Mouse (Mus musculus): ENCODE data around the gene Pnkp.

Gene Pnkp

DNA sequence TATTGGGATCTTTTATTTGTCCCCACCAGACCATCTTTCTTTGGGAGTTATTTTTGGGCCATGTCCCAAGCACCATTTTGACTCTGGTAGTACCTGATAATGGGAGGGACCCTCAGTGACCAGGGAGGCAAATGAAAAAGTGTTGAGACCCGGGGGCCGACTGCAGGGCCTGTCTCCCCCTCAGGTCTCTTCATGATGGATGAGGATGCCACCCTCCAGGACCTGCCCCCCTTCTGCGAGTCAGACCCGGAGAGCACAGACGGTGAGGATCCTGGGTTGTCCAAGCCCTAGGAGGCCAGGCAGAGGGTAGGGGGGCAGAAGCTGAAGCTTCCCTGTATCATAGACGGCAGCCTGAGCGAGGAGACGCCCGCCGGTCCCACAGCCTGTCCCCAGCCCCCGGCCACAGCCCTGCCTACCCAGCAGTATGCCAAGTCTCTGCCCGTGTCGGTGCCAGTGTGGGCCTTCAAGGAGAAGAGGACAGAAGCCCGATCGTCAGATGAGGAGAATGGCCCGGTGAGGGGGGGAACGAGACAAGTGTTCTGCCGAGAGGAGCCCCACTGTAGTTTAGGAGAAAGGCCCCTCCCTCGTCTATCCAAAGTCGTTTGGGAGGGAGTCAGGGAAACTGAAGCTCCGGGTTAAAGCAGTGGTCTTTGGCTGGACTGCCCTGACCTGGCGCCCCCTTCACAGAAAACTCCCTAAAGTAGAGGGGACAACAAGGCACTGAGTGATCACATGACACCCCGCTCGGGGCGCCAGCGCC is 3.2 kb upstream of the Pnkp start:
- peak in 1 of 2 experiments; percentile 41 for DNase-seq

DNA sequence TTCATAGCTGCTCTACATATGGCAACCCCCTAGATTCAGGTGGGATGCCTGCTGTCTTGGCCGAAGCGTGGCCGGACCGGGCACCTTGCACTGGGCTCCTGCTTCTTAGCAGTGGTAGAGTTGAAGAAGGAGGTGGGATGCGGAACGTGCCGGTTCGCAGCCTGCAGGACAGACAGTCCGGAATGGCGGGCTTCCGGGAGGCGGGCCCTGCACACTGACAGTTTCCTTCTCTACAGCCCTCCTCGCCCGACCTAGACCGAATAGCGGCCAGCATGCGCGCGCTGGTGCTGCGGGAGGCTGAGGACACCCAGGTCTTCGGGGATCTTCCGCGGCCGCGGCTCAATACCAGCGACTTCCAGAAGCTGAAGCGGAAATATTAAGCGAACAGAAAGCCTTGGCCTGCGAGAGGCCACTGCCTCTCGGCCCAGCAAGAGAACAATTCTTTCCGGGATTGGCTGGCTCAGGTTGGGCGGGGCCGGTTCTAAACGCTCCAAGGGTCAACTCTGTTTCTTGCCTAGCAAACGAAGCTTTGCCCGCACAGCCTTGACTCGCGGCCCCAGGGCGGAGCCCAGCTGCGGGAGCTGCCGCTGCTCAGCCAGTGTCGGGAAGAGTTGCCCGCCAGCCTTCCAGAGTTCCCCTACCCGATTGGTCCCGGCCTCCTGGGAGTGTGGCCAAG is 2.4 kb upstream of the Pnkp start:
- DNase-seq = peak; percentile 70 to 77

DNA sequence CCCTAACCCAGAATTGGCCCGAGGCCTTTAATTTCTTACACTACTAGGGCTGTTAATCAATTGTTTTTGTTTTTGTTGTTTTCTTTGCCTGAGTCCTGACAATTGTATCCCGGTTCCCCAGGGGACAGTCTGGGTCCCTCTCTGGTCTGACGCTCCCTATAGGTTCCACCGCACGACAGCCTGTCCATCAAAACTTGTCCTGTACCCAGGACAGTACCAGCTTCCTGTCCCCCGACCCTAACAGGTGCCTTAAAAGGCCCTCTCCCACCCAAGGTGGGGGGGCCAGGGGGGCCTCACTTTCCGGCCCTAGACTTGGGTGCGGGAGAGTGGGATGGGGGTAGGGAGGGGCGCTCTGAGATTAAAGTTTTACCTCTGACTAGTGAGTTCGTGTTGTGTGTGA is 1.9 kb upstream of the Pnkp start:
- DNase-seq = peak in 1 of 2 experiments; percentile 44

DNA sequence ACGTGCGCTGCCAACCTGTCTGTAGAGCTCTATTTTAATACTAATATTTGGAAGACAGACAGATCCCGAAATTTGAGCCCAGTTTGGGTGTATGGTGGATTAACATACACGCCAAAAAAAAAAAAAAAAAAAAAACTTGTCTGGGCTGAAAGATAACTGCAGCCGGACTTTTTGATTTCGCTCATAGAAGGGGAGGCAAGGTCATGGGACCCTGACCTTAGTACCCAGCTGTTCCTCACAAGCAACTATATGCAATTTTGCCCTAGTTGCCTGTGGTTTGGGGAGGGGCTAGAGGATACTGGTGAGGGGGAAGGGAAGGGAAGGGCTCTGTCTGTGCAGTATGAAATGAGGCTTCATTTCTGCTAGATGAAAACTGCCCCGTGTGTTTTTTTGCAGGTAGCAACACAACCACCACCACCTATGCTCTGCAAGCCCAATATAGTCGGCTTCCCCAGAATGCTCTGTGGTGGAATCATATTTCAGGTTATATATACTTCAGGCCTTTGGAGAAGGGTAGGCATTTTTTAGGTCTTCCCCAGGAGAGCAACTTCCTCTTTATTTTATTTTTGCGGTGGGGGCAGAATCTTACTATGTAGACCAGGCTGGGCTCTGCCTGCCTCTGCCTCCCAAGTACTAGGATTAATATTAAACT is 548 bp upstream of the Pnkp start:
- DNase-seq = peak in 1 of 2 experiments; percentile 56

DNA sequence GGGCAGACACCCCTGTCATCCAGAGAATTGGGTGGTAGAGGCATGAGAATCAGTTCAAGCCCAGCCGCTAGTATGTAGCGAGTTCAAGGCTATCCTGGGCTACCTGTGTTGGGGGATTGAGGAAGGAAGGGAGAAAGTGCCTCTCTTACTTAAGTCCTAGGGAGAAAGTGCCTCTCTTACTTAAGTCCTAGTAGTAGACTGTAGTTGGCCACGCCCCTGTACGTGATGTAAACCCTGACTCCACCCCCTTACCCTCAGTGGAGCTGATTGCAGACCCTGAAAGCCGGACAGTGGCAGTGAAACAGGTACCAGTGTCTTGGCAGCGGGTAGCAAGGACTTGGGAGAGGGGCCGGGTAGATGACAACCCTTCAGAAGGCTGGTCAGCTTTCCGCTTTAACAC is 966 bp downstream of the Pnkp start:
- peak in 1 of 2 experiments; percentile 56 for DNase-seq

DNA sequence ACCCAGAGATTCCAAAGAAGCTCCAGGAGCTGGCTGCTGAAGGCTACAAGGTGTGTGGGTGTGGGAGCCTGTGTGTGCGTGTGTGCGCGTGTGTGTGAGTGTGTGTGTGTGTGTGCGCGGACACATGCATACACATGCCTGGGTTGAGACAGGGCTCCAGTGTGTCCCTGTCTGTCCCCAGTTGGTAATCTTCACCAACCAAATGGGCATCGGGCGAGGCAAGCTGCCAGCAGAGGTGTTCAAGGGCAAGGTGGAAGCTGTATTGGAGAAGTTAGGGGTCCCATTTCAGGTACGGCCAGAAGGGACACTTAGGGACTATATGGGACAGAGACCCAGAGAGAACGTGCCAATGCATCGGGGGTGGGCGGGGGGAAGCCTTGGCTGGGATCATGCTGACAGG is 3.0 kb downstream of the Pnkp start:
- DNase-seq = no peak

DNA sequence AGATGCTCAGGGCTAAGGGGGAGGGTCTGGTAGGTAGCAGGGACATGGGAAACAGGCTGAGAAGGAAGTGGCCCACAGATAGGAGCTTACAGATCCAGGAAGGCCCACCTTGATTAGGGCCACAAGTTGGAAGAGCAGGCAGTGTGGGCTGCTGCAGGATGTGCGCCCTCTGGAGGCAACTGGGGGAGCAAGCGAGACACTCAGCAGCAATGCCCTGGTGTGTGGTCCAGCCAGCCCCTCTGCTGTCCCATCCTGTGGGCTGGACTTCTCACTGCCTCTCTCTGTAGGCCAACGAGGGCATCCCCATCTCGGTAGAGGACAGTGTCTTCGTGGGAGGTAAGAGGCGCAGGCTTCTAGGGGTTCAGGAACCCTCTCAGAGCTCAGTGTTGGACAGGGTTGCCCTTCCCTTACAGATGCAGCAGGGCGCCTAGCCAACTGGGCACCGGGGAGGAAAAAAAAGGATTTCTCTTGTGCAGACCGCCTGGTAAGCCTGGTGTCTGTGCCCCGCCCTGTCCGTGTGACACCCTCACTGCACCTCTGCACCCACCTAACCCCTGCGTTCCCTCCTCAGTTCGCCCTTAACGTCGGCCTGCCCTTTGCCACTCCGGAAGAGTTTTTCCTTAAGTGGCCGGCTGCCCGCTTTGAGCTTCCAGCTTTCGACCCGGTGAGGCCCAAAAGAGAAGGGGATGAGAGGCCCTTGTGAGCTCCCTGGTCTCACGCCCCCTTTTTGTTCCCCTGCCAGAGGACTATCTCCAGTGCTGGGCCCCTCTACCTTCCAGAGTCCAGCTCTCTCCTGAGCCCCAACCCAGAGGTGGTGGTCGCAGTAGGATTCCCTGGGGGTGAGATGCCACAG is 3.9 kb downstream of the Pnkp start:
- peak in 1 of 2 experiments; percentile 33 for DNase-seq

DNA sequence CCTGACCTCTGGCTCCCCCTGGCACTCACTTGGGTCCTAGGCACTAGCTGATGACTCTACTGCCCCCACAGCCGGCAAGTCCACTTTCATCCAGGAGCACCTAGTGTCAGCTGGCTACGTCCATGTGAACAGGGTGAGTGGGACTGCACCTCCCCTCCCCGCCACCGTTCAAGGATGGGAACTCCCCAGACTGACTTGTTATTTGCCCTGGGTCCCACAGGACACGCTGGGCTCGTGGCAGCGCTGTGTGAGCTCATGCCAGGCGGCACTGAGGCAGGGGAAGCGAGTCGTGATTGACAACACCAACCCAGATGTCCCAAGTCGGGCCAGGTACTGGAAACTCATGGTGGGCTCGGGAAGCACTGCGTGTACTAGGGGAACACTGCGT is 4.5 kb downstream of the Pnkp start:
- no peak for DNase-seq

DNA sequence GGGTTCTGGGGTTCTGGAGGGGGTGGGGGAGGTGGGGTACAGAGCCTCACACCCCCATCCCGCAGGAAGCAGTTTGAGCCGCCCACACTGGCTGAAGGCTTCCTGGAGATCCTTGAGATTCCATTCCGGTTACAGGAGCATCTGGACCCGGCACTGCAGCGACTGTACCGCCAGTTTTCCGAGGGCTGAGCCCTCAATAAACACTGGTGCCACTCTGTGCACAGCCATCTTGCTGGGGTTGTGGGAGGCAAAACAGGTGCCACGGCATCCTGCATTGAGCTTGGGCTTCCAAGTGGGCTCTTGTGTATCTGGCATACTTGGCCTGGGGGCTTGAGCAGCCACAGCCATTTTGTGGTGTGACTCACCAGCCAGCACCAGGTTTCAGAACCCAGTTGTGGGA is 5.5 kb downstream of the Pnkp start:
- no peak for DNase-seq

DNA sequence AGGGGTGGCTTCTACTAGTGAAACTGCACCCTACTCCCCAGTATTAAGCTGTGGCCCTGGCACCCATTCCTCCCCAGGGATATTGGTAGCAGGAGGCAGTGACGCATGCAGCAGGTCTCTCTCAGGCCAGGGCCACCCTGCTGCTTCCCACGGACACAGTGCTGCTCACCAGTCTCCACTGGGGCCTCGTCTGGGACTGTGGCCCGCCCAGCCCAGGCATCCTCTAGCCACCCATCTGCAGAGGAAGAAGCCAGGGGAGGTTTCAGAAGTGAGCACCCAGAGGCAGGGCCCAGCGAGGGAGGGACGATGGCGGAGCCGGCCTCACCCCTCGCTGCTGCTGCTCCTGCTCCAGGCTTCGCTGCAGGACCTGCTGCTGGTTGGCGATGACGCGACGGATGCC is 6.3 kb downstream of the Pnkp start:
- no peak for DNase-seq

DNA sequence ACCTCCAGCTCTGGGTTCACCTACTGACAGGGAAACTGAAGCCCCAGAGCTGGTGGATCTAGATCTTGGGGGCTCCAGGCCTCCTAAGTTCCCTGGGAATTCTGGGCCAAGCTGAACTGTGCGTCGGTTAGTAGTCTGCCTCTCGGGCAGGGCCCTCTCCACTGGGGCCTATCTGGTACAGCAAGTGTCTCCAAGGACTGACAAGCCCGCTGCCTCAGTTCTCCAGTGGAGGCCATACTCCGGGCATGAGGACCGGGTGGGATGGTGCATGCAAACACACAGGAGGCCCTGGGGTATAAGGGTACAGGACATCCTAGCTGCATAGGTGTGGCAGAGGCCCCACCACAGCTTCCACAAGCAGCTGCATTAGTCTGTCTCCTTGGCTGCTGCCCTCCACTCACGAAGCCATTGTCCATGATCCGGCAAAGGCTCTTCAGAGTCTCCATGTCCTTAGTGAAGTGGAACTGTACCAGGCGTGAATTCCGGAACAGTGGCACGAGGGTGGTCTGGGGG is 7.1 kb downstream of the Pnkp start:
- DNase-seq = no peak

DNA sequence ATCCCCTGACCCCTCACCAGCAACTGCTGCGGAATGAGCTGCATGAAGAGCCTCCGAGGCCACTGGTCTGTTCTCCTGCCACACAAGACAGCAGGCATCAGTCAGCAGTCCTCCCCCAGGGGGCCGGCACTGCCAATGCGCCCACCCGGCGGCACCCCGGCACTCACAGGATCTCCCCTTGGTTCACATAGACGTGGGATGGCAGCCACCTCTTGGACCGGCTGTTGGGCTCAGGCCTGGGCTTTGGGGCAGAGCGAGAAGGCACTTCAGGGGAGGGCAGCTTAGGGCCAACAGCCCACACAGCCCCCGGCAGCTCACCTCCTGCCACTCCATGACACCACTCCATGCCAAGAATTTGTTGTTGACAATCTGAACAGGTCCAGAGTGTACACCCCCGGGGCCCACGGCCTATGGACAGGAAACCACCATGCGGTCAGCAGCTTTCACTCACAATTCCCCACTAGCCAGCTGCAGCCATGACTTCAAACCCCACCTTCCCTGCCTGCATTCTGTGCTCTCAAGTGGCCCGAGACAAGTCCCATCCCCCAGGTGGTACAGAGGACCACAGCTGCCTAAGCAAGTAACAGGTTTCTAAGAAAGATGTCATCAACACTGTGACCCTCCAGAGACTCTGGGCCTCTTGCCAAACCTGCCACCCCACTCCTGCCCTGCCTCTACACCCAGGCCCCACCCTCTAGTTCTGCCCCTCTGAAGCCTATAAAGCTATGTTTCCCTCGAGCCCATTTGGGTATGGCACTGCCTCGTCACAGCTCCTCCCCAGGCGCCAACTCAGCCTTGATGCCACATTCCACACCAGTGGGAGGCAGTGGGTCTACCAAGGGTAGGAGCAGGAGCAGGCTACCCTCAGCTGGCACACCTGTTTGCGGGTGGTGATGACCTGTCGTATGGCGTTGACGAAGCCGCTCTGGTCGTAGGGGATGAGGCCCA is 7.9 kb downstream of the Pnkp start:
- DNase-seq = no peak

DNA sequence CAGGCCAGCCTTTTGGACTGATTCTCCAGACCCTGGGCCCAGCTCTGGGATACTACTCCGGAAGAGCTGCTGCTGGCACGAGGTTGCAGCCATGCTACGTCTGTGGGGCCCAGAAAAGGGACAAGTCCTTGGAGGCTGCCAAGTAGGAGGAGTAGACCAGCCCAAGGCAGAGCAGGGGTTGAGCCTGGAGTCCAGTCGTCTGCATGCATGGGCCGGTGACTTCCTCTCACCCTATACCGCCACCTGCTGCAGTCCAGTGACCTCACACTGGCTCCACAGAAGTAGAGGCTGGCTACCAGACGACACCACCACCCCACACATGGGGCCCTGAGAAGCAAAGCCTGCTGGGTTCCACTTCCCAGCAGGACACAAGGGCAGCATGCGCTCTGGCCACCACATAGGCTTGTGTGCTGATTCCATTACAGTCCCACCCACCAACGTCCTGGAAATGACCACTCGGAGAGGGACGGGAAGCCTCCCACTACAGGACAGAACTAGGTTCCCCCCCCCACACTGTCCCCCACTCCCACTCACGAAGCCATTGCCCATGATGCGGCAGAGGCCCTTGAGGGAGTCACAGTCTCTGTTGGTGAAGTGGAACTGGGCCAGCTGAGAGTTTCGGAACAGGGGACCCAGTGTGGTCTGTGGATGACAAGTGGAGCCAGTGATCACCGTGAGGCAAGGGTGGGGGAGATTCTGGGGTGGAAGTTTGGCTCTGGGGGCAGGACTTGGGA is 9.5 kb downstream of the Pnkp start:
- no peak for DNase-seq

DNA sequence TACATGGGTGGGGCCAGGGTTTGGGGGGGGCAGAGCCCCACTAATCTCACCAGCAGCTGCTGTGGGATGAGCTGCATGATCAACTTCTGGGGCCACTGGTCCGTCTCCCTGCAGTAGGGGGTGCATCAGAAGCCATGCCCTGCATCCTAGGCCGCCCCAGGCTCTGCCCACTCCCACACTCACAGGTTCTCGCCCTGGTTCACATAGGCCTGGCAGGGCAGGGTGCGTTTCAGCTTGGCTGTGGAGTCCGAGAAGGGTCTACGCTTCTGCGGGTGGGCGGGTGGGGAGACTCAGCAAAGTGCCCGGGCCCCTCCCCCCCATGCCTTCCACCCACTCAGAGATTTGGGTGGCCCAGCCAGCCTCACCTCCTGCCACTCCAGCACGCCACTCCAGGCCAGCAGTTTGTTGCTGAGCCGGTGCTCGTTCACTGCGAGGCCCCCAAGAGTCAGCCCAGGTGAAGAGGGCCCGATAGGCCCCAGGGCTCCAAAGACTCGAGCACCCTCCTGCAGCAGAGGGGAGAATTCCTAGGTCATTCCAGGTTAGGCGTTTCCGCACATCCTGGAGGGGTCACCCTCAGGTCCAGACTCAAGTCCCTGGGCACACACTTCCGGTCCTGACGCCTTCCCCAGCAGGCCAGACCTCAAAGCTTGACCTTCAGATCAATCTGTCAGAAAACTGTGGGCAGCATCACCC is 10.2 kb downstream of the Pnkp start:
- no peak for DNase-seq

DNA sequence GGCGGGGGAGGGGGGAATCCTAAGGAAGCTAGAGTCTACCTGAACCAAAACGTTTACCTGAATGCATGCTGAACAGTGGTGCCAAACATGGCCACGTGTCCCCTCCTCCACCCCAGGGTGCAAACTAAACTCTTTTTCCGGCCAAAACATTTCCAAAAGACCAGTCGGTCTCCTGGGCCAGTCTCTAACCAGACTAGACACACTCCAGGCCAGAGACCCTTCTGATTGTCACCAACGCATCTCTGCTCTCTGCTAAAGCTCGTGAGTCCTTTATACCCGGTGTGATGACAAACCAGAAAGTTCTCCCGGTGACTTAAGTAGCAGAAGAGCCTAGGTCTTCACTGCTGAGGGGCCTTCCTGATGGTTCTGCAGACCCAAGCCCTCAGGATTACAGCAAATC is 10.9 kb downstream of the Pnkp start:
- DNase-seq = no peak

DNA sequence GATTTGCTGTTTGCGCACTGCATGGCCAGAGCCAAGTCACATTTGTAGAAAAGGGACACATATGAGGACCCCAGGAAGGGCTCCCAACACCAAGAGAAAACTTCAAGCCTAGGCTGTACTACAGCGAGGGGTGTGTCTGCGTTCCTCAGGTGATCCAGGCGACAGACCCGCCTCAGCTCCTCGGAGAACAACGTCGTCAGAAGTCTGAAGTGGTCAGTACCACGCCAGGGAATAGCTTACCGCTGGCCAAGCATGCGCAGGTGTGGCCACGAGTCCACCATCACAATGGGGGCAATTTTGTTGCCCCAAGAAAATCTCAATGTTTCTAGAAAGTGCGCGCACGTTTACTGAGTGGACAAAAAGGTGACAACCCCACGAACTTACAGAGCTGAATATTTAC is 11.5 kb downstream of the Pnkp start:
- DNase-seq = no peak

DNA sequence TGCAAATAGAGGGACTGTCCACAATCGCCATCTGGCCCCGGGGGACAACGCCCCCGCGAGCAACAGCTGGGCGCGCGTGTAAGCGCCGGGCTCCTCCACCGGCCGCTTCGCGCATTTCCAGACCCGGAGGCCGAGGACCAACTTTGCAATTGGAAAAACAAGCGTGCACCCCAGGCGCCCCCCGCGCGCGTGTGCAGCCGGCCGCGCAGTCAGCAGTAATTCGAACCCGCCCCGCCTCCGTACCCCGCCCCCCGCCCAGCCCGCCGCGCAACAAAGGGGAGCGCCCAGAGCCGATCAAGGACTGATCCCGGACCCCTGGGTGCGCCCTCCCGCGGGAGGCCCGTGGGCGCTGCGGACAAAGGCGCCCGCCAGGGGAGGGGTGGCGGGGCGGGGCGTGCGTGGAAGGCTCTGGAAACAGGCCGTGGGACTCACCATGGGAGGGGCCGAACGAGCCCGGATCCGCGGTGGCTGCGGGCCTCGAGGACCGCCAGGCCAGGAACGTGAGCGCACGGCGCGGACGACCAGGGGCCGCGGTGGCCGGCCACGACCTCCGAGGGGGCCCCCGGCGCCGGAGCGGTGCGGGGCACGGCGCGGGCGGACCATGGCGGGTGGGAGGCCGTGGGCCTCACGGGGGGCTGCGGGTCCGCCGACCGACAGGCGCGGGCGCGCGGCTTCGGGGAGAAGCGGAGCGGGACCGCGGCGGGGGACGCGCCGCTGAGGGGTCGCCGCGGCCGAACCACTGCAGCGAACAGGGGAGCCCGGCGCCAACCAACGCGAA is 12.2 kb downstream of the Pnkp start:
- peak; percentile 51 to 52 for DNase-seq

DNA sequence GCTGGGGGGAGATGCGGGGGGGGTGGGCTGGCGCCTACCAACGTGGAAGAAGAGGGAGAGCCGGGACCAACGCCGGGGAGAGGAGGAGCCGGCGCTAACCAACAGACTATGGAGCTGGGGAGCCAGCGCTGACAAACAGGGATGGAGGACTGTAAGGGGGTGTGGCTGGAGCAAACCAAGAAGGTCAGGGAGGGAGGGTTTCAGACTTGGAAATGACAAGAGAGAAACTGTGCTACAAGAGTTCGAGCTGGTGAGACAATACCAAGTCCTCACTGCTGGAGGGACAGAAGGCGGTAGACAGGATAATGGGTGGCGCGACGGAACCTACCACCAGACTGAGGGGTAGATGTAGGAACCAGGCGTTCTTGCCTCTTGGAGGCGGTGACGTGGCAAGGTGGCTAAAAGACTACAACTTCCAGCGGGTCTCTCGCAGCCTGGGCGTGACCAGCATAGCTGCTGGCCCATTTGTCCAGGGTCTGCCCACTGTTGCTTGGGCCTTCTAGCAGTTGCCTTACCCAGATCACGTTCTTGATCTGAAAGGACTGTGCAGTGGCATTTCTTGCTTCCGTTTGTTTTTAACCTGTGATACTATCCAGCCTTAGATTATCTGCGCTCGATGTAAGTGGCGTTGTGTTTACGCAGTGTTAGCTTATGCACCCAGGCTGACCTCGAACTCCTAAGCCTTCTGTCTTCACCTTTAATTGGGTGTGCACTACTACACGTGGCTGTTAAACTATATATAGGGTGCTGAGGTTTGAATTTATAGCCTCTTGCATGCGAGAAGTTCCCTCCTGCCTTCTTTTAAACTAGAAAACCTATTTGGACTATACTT is 13.0 kb downstream of the Pnkp start, which contains the start of gene Ptov1:
Ptov1 (minus strand) TSS at position 92 of the 832 bp plus-strand sequence.
- DNase-seq = peak; percentile 82 to 89

Data from thymus, adult 18-20 months (tissue).